Mouse (Mus musculus) gonadal fat pad, adult 2 months (tissue): ENCODE data around the gene Kctd14. TPM values are rescaled to one million over a fixed set of nuclear protein-coding genes. Genes with fewer than 3 reads are reported as not detected.
"Not testable (repeated sequence)": the region's sequence is repeated elsewhere in the genome, so short reads cannot be mapped to it uniquely, and the experiment has no call there.

ENCODE experiments used
- DNase-seq: peaks from one replicate; pipeline ENCODE4 v3.0.0-alpha.2; 2012; ENCODE audit warnings: low read depth
- polyA plus RNA-seq: library from polyadenylated mRNA; depleted of rRNA; stranded (reverse); fragments of >200 nt; gene quantifications from 2 replicates; pipeline ENCODE4 v1.2.3, GENCODE M21; 2012; rRNA removed

Kctd14 gene
- polyA plus RNA-seq: 4.6 and 6.7 TPM in 2 replicates

DNA sequence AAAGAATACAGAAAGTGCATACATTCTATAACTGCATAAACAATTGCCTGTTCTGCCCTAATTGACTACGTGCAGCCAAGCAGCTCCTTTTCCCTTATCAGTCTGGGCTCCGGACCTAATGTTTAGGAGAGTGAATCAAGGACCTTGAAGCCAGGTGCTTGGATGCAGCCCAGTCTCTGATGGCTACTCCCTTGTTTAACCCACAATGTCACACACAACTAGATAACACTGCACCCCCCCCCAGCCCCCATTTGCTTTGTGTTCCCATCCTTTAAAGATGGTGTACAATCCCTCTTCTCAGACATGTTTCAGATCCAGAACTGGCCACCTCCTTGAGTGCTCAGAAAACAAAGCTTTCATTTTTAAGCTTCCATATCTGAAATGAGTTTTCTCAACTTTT is at the start of gene Kctd14:
Gene Kctd14 (plus strand): TSS at position 301 of the 400 bp plus-strand sequence.
- not testable (repeated sequence) for DNase-seq

DNA sequence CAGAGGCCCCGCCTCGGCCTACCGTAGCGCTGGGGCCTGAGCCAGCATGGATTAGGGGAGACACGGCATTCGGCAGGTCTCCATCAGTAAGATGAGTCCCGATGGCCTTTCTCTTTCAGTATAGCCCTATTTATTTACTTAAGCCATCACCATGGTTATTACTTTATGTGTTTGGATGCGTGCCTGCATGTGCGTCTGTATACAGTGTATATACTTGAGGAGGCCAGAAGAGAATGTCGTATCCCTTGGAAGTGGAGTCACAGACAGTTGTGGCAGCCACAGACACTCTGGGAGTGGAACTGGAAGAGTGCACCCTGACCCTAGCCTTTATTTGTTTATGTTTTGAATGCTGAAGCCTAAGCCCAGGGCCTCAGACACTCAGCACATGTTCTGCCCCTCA is 44.0 kb upstream of the Kctd14 start:
- DNase-seq: no peak

DNA sequence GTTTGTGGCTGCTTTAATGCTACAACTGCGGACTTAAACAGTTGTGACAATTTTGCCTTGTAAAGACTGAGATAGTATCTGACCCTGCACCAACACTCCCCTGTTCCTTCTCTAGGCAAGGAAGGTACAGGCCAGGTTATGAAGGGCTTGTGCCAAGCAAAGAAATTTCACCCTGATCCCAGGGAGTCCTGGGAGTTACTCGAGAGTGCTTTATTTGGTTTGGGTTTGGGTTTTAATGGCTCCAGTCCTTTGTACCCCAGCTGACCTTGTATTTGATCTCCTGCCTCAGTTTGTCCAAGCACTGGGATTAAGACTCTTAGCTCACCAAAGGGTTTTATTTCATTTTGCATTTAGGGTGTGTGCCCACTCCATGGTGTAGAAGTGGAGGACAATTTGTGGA is 40.0 kb upstream of the Kctd14 start:
- no peak for DNase-seq

DNA sequence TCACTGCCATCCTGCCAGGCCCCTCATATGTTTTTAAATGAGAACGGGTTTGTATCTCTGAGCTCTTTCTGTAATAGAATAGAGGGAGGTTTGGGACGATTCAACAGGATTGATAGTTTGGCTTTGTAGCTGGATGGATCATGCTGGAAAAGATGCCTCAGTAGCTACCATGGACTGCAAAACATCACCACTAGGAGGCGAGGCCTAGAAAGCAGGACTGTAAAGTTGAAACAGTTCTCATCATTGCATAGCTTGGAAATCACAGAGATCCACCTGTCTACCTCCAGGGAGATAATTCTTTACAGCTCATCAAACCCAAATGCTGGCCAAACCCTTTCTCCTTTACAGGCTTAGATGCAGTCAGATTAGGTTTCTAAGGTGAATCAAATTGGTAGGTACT is 39.5 kb upstream of the Kctd14 start:
- DNase-seq: no peak

DNA sequence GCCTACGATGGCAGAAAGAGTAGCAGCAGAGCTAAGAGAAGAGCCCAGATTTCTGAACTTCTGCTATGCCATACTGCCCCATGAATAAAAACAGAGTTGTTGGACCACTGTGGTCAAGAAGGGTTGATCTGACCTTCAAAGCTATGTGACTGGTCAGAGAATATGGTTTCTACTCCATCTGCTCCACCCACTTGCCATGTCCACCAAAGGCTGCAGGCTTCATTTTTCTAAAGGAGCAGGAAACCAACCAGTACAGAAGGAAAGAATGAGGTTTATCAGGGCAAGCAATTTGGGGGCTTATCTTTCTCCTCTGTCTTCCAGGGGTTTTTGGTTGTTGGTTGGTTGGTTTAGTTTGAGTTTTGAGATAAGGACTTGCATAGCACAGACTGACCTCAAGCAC is 37.1 kb upstream of the Kctd14 start:
- no peak for DNase-seq

DNA sequence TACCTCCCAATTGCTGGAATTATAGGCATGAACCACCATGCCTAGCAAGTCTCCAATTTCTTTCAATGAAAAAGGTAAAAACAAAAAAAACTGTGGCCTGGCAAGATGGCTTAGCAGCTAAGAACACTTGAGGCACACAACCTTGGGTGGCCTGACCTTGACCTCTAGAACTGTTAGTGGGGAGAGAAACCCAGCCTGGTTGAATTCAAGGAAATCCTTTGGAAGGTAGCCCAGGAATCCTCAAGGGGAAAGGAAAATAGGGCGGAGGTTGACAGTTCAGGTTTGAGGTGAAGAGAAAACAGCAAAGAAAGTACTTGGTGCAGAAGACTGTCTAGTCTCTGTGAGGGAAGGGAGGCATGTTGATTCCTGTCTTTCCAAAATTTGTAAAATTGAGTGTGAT is 36.7 kb upstream of the Kctd14 start:
- DNase-seq: no peak

DNA sequence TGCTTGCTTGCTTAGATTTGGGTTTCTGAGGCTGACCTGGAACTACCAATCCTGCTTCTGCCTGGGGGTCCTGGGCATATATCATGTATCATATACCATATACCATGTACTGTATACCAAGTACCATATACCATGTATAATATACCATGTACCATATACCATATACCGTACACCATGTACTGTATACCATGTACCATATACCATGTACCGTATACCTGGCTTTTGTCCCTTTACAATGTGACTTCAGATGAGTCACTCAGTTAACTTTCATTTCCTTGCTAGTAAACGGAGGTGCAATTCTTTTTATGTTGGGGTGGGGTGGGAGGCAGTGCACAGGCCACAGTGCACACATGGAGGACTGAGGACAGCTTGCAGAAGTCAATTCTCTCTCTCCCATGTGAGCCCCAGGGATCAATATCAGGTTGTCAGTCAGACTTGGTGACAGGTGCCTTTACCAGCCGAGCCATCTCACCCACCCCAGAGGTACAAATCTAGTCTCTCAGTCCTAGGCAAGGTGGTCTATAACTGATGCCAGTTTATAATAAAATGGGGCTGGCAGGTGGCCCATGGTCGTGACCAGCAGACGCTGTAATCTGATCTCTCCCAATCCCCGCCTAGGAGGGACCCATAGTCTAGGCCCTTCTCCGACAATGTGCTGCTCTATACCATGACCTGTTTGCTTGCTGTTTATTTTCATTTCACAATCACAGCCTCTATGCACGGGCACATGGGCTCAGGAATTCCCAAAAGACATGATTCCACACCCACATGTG is 36.0 kb upstream of the Kctd14 start:
- no peak for DNase-seq

DNA sequence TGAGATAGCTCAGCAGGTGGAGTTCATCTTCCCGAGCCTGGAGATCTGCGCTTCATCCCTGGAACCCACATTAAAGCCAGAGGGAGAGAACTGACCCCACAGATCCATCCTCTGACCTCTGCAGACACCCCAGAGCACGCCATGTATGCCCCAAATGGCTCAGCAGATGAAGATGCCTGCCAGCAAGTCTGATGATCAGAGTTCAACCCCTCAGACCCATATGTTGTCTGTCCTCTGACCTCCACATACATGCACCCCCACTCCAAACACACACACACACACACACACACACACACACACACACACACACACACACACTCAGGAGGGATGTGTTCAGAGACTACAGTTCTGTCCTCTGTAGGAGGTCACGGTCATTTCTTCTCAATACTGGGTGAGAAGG is 34.6 kb upstream of the Kctd14 start:
- DNase-seq: no peak

DNA sequence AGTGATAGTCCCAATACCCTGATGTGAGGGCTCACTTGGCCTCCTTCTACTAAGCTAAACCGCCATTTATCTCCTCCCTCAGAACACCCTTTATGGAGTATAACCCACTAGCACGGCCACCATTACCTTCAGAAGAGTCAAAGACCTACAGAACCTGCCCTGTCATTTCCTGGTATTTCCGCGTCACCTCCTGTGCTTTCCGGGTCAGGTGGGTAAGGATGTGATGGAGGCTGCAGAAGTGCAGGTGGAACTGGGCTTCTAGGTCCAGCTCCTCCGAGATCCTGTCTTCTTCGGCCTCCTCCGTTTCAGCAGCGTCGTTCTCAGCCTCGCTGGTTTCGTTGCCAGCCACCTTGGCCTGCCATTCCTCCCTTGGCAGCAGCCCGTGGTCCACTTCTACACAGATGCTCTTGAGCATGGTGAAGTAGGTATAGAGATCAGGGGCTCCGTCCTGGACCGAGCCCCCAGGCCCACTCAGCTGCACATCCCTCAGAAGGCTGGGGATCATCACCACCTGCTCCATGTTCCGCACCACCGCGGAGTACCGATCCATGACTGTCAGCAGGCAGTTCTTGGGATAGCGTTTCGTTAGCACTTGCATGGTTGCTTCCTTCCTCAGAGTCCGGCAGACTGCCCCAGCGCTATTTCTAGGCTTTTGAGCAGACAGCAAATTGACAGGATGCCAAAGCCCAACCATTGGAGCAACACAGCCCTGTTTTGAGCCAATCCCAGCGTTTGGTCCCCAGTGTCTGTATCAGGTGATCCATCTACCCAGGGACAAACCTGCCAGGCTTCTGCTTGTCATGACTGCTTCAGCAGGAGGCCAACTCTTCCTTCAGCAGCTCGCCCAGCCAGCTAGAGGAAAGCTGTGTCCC is 34.0 kb upstream of the Kctd14 start, which contains the start of gene Thrsp:
Gene Thrsp (minus strand): TSS at position 825 of the 872 bp plus-strand sequence.
- no peak for DNase-seq

DNA sequence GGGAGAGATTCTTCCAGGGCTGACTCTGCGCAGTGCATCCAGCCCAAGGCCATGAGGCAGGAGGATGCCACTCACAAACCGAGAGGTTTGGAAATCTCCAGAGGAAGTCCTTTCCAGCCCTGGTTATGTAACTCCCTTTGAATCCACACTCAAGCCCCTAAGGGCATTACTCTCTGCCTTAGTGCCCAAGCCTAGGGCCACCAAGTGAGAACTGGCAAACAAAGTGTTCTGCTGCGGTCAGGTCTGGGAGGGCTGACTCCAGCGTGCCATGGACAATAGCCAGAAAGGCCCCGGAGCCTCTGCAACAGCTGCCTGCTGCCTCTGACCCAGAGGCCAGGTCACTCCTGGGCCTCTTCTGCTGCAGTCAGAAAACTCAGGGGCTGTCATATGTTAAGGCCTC is 32.4 kb upstream of the Kctd14 start:
- no peak for DNase-seq

DNA sequence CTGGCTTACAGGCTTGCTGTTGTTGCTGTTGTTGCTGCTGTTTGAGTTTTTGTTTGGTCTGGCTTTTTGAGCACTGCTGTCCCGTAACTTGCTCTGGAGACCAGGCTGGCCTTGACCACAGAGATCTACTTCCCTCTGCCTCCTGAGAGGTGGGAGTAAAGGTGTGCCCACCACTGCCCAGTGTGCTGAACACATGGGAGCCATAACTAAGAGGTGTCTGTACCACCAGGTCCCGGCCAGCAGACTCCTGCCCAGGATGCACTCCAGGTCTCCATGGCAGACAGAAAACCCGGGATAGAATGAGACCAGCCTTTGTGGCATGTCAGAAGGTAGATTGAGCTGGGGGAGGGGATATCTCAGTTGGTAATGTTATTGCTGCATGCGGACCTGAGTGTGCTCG is 32.0 kb upstream of the Kctd14 start:
- no peak for DNase-seq

DNA sequence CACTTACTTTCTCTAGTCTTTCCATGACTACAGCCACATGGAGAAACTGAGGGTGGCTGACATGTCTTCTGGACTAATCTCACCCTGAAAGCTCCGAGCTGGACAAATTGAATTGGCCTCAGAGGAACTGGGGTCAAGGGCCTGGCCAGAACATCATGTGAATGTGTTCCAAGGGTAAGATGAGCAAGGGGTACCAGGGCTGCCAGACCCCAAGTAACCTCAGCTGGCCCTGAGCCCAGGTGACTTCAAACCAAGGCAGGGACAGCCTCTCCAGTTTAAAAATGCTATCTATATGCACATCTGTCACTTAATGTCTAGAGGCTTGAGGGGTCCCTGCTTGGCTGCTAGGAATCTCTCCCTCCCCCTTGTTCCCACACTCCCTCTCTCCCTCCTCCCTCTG is 30.7 kb upstream of the Kctd14 start:
- no peak for DNase-seq

DNA sequence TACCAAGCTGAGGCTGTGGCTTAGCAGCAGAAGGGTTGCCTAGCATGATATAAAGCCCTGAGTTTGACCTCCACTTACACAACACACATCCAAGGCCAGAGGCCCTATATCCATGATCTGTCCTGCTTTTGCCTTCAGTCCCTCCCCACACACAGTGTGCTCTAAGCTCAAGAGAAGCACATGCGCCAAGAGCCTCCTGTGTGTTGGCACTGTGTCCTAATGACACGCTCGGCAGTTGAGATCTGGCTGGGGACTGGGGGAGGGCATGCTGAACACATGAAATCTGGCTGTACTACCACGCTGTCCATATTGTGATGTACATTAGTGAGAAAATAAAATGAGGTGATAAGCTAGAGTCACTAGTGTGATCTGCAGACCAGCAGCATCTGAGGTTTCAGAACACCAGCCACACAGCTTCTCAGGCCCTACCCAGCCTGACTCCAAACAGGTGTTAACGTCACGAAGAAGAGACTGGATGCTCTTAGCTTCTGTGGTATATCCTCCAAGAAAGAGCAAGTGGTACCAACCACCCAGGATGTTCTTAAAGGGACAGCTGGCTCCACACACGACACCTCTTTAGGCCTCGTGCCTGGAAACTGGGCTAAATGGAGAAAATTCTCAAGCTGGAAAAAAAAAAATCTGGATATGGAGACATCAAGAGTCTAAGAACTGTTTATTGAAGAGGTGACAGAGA is 30.0 kb upstream of the Kctd14 start:
- DNase-seq: no peak

DNA sequence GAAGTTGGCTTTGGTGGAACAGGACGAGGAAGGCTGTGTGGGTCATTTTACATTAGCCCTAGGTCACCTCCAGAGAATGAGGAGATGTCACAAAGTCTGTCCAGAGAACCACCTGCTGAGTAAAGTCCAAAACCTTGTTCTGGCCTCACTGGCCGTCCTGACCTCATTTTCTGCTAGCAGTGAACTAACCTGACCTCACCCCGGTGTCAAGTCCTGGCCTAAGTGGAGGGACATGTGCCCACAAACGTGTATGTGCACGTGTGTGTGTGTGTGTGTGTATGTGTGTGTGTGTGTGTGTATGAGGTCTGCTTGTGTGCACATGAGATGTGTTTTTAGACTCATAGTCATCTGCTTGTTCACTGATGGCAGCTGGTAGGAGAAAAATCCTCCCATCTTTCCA is 27.4 kb upstream of the Kctd14 start:
- DNase-seq: no peak

DNA sequence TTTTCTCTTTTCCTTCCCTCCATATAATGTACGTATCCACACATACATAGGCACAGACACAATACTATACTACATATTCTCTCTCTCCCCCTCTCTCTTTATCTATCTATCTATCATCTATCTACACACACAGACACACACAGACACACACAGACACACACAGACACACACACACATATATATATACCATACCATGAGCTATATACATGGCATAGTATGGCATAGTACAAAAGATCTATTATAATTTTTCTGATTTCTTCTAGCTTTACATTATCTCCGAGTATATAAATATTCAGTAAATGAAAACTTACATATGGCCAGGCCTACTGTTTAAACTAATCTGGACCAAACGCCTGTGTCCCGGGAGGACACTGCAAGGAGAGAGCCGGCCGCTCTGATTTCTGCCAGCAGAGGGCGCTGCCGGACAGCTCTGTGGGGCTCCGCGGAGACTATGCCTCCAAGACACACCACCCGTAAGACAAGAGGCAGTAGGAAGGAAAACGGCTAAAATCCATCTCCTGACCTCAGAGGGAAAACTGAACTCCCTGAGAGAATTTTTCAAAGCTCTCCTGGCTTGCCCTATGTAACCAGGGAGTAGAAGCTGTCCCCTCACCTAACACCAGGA is 26.4 kb upstream of the Kctd14 start:
- no peak for DNase-seq

DNA sequence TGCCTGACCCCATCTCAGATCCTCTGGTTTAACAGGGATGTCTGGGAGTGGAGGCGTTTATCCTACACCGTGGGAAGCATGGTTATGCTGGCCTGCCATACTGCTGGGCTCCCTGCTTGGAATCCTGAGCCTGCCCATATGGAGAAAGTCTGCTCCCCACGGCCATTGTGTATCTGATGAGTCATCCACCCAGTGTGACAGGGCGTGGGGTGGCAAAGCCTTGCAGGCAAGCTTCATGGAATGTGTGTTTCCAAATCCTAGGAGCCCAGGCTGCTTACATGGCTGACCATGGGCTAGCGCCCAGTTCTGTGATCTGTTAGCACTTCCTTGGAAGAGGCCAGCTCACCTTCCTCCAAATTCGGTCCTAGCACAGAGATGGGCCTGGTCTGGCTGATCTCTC is 24.6 kb upstream of the Kctd14 start:
- DNase-seq: no peak

DNA sequence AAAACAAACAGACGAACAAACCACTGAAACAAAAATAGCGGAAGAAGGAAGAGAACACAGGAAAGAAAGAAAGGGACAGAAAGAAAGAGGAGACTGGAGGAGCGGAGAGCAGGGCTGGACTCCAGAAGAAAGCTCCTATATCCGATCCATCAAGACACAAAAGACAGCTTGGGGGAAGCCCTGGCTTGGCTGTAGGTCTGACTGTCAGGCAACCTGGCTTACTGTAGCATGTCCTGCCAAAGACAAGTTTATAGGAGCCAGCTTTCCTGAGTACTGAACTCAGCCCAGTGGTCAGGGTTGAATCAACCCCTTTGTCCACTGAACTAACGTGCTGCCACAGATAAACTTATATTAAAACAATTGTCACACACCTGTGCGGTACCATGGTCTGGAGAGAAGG is 23.8 kb upstream of the Kctd14 start:
- DNase-seq: no peak

DNA sequence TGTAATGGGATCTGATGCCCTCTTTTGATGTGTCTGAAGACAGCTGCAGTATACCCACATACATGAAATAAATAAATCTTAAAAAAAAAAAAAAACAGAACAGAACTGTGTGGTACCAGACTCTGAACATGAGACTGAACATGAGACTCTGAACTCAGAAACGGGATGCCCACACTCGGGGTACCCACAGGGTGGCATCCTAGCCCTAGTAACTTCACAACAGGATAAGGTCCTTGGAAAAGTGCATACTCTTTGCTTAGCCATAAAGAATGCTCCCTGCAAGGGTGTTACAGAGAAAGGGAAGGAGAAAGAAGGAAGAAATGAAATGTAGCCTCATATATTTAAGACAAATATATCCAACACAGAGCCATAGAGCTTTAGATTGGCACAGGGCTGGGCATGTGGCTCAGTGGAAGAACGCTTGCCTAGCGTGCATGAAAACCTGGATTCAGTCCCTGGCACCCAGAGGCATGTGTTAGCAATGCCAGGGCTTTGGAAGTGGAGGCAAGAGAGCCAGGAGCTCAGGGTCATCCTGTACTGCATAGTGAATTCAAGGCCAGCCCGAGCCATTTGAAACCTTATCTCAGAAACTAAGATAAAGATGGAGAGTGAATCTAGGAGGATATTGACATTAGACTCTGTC is 23.2 kb upstream of the Kctd14 start:
- no peak for DNase-seq

DNA sequence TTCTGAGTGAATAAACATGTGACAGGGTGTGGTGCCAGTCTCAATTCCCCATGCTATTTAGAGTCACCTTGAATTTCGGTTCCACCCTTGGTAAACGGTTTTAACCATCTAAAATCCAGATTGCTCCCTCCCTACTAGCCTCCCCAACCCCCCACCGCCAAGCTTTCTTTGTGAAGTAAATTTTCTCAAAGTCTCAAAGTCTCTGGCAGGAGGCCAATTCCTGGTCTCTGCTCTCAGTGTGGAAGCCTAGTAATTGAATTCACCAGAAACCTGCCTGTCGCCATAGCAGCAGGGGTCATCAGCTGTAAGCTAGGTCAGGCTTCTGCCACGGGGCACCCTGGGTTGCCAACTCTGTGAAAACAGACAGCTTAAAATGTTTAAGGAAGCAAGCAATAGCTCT is 21.4 kb upstream of the Kctd14 start:
- DNase-seq: no peak

DNA sequence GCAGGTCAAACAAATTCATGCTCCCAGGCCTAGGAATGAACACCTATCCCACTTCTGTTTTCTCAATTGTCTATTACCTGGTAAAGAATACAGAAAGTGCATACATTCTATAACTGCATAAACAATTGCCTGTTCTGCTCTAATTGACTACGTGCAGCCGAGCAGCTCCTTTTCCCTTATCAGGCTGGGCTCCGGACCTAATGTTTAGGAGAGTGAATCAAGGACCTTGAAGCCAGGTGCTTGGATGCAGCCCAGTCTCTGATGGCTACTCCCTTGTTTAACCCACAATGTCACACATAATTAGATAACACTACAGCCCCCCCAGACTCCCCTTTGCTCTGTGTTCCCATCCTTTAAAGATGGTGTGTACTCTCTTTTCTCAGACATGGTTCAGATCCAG is 17.6 kb upstream of the Kctd14 start:
- not testable (repeated sequence) for DNase-seq

DNA sequence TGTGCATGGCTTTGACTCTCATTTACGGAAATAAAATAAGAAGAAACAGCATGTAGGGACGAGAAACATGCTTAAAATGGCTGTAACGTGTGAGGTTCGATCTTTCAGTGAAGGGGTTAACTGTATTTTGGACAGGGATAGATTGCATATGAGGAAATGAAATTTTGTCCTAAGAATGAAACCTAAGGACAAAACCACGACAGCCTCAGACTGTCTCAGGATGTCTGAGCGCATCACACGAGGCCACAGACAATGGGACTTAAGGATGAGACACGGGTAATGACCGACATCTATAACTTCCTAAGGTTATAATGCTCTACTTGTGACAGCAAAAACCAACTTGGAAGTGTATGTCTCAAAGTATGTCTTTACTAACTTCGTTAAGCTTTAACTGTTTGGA is 16.6 kb upstream of the Kctd14 start:
- no peak for DNase-seq

DNA sequence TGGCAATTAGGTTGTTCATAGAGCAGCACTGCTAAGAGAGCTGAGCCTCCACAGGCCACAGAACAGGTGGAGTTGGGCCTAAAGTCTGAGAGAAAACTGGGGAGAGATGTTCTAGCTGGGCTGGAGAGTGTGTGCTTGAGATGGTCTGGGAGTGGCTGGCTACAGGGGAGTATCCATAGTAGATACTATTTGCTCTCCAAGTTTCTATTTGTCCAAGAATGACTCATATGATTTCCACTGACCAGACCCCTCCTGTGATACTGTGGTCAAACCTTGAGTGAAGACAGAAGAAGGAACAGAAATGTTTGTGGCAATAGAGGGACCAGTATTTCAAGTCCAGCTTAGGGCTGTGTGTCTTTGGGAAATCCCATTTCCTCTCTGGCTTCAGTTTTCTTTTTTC is 12.1 kb upstream of the Kctd14 start:
- no peak for DNase-seq
